Mouse (Mus musculus) megakaryocyte, adult 5-6 weeks (primary cell): ENCODE data around the gene OR5BS1P. TPM values are rescaled to one million over a fixed set of nuclear protein-coding genes. Genes with fewer than 3 reads are reported as not detected.

Experiments
- total RNA-seq, 2 experiments: library from RNA; stranded (forward) in 1 of 2; stranded (reverse) in 1 of 2; fragments of 153-499, 151-499 nt in 1 of 2; fragments of 221-1000, 200-1000 nt in 1 of 2; gene quantifications; 2 replicates each; pipeline versions ENCODE4 v1.2.3 to v1.2.4; 2015 to 2017

The OR5BS1P gene
- total RNA-seq, 2 experiments from 2014 or later = not detected

Other genes with a start within 250 kb of the OR5BS1P start
- gene Gm44579, start 248.9 kb upstream of the OR5BS1P start, total RNA-seq (2015) = not detected in 2 replicates
- not detected in 2 replicates for gene Gm44579, start 248.9 kb upstream of the OR5BS1P start, total RNA-seq (2017)
- gene Olfr287, start 248.8 kb upstream of the OR5BS1P start, total RNA-seq (2015) = not detected in 2 replicates
- gene Olfr287, start 248.8 kb upstream of the OR5BS1P start, total RNA-seq (2017) = not detected in 2 replicates
- not detected in 2 replicates for gene Olfr286, start 235.4 kb upstream of the OR5BS1P start, total RNA-seq (2015)
- not detected in 2 replicates for gene Olfr286, start 235.4 kb upstream of the OR5BS1P start, total RNA-seq (2017)
- gene H1fnt, start 212.6 kb upstream of the OR5BS1P start, total RNA-seq (2015) = not detected in 2 replicates
- not detected in 2 replicates for gene H1fnt, start 212.6 kb upstream of the OR5BS1P start, total RNA-seq (2017)
- 0.09 TPM in 1 of 2 replicates, not detected in the other for gene Zfp641, start 173.7 kb upstream of the OR5BS1P start, total RNA-seq (2015)
- gene Zfp641, start 173.7 kb upstream of the OR5BS1P start, total RNA-seq (2017) = not detected in 2 replicates
- gene Olfr285, start 152.5 kb upstream of the OR5BS1P start, total RNA-seq (2015) = not detected in 2 replicates
- not detected in 2 replicates for gene Olfr285, start 152.5 kb upstream of the OR5BS1P start, total RNA-seq (2017)
- not detected in 2 replicates for gene Olfr284, start 128.9 kb upstream of the OR5BS1P start, total RNA-seq (2015)
- gene Olfr284, start 128.9 kb upstream of the OR5BS1P start, total RNA-seq (2017) = not detected in 2 replicates
- gene Olfr283, start 89.0 kb upstream of the OR5BS1P start, total RNA-seq (2015) = not detected in 2 replicates
- not detected in 2 replicates for gene Olfr283, start 89.0 kb upstream of the OR5BS1P start, total RNA-seq (2017)
- not detected in 2 replicates for gene Olfr282, start 38.7 kb upstream of the OR5BS1P start, total RNA-seq (2015)
- not detected in 2 replicates for gene Olfr282, start 38.7 kb upstream of the OR5BS1P start, total RNA-seq (2017)
- gene Olfr281, start 17.3 kb upstream of the OR5BS1P start, total RNA-seq (2015) = not detected in 2 replicates
- gene Olfr281, start 17.3 kb upstream of the OR5BS1P start, total RNA-seq (2017) = not detected in 2 replicates
- not detected in 2 replicates for gene Lalba, start 12.8 kb downstream of the OR5BS1P start, total RNA-seq (2015)
- gene Lalba, start 12.8 kb downstream of the OR5BS1P start, total RNA-seq (2017) = not detected in 2 replicates
- gene Olfr279, start 22.5 kb downstream of the OR5BS1P start, total RNA-seq (2015) = not detected in 2 replicates
- gene Olfr279, start 22.5 kb downstream of the OR5BS1P start, total RNA-seq (2017) = not detected in 2 replicates
- gene Kansl2, start 64.4 kb downstream of the OR5BS1P start, total RNA-seq (2015) = 36.7 and 42.7 TPM in 2 replicates
- 30.4 and 31.8 TPM in 2 replicates for gene Kansl2, start 64.4 kb downstream of the OR5BS1P start, total RNA-seq (2017)
- gene Ccnt1, start 101.0 kb downstream of the OR5BS1P start, total RNA-seq (2015) = 33.0 and 38.7 TPM in 2 replicates
- gene Ccnt1, start 101.0 kb downstream of the OR5BS1P start, total RNA-seq (2017) = 41.3 and 43.5 TPM in 2 replicates
- 0.46 TPM in 1 of 2 replicates, not detected in the other for gene 4930415O20Rik, start 101.1 kb downstream of the OR5BS1P start, total RNA-seq (2015)
- not detected in 2 replicates for gene 4930415O20Rik, start 101.1 kb downstream of the OR5BS1P start, total RNA-seq (2017)
- 0.31 and 0.71 TPM in 2 replicates for gene Adcy6, start 140.2 kb downstream of the OR5BS1P start, total RNA-seq (2015)
- gene Adcy6, start 140.2 kb downstream of the OR5BS1P start, total RNA-seq (2017) = 0.99 and 1.1 TPM in 2 replicates
- 0.04 TPM in 1 of 2 replicates, not detected in the other for gene Cacnb3, start 160.9 kb downstream of the OR5BS1P start, total RNA-seq (2015)
- gene Cacnb3, start 160.9 kb downstream of the OR5BS1P start, total RNA-seq (2017) = 0.11 TPM in 1 of 2 replicates, not detected in the other
- gene Ddx23, start 193.0 kb downstream of the OR5BS1P start, total RNA-seq (2015) = 20.2 and 23.4 TPM in 2 replicates
- gene Ddx23, start 193.0 kb downstream of the OR5BS1P start, total RNA-seq (2017) = 84.3 and 106 TPM in 2 replicates
- gene Rnd1, start 207.6 kb downstream of the OR5BS1P start, total RNA-seq (2015) = 0.73 and 1.6 TPM in 2 replicates
- 2.9 and 4.3 TPM in 2 replicates for gene Rnd1, start 207.6 kb downstream of the OR5BS1P start, total RNA-seq (2017)
- gene Ccdc65, start 238.3 kb downstream of the OR5BS1P start, total RNA-seq (2015) = not detected in 2 replicates
- gene Ccdc65, start 238.3 kb downstream of the OR5BS1P start, total RNA-seq (2017) = not detected in 2 replicates